Mouse (Mus musculus): ENCODE measurements around the gene Fam178b. TPM values are rescaled to one million over a fixed set of nuclear protein-coding genes. Genes with fewer than 3 reads are reported as not detected.

Gene Fam178b
- total and polyA plus RNA-seq, 3 experiments = not detected

GRCm38 (mm10) chr1:36519626-36520025 is 163.4 kb downstream of the Fam178b start:
- peaks cover 37% of the 10 kb centered on the region for H3K4me1 ChIP-seq (ENCODE audit: insufficient read depth, low read depth, low read length)
- ATAC-seq (ENCODE audit: extremely low read depth, insufficient number of reproducible peaks, low FRiP score, poor library complexity, severe bottlenecking) (no peak), DNase-seq (ENCODE audit: low spot score) (no peak)
- H3K9me3 ChIP-seq (replicated peaks) = no peaks in the 10 kb centered on the region
- H3K27me3 ChIP-seq (ENCODE audit: insufficient read depth, low read length) = no peaks in the 10 kb centered on the region
- H3K4me3 ChIP-seq (ENCODE audit: low read depth, low read length) = no peak overlapping the region
- H3K36me3 ChIP-seq (replicated peaks) = peaks cover 98% of the 10 kb centered on the region
- TF ChIP-seq GATA1 (IDR thresholded peaks at IDR 0.05; ENCODE audit: borderline replicate concordance, low read length) (no peak), POLR2AphosphoS5 (IDR thresholded peaks at IDR 0.05; ENCODE audit: insufficient replicate concordance, low read depth, low read length) (no peak), TAL1 (conservative IDR thresholded peaks at IDR 0.05; ENCODE audit: low read depth, low read length) (no peak)

- Histone ChIP-seq H3K4me3 (ENCODE audit: low read depth, low read length) (no peak overlapping the region), H3K4me1 (ENCODE audit: insufficient read depth, low read depth, low read length) (peaks cover 49% of the 10 kb centered on the region), H3K9me3 (replicated peaks) (no peaks in the 10 kb centered on the region), H3K27me3 (ENCODE audit: insufficient read depth, low read length) (no peaks in the 10 kb centered on the region), H3K36me3 (replicated peaks) (peaks cover 93% of the 10 kb centered on the region)
- no peak for ATAC-seq (ENCODE audit: extremely low read depth, insufficient number of reproducible peaks, low FRiP score, poor library complexity, severe bottlenecking)
- TF ChIP-seq TAL1 (conservative IDR thresholded peaks at IDR 0.05; ENCODE audit: low read depth, low read length) (no peak), POLR2AphosphoS5 (IDR thresholded peaks at IDR 0.05; ENCODE audit: insufficient replicate concordance, low read depth, low read length) (no peak), CTCF (IDR thresholded peaks at IDR 0.05; ENCODE audit: low read depth, low read length) (no peak)
- no peak for DNase-seq (ENCODE audit: low spot score)
Observed at GRCm38 (mm10) chr1:36518259-36518658, 164.7 kb downstream of the Fam178b start.

- peaks cover 52% of the 10 kb centered on the region for H3K36me3 ChIP-seq (replicated peaks)
- peaks cover 58% of the 10 kb centered on the region for H3K4me1 ChIP-seq (ENCODE audit: insufficient read depth, low read depth, low read length)
- TF ChIP-seq GATA2 (IDR thresholded peaks at IDR 0.05; ENCODE audit: borderline replicate concordance, low read depth, low read length) = no peak
- peak; percentile 47 for TF ChIP-seq CTCF (IDR thresholded peaks at IDR 0.05; ENCODE audit: low read depth, low read length)
- no peak for ATAC-seq (ENCODE audit: extremely low read depth, insufficient number of reproducible peaks, low FRiP score, poor library complexity, severe bottlenecking)
- no peak overlapping the region; the same call in 1 of the 2 replicates for H3K4me3 ChIP-seq (ENCODE audit: low read depth, low read length)
- H3K27me3 ChIP-seq (ENCODE audit: insufficient read depth, low read length) = no peaks in the 10 kb centered on the region
- DNase-seq (ENCODE audit: low spot score) = no peak
- no peaks in the 10 kb centered on the region for H3K9me3 ChIP-seq (replicated peaks)
Observed at GRCm38 (mm10) chr1:36513718-36514117, 169.3 kb downstream of the Fam178b start.

GRCm38 (mm10) chr1:36513310-36513709 is 169.7 kb downstream of the Fam178b start:
- no peak for ATAC-seq (ENCODE audit: extremely low read depth, insufficient number of reproducible peaks, low FRiP score, poor library complexity, severe bottlenecking)
- TF ChIP-seq TAL1 (conservative IDR thresholded peaks at IDR 0.05; ENCODE audit: low read depth, low read length) (no peak), POLR2AphosphoS5 (IDR thresholded peaks at IDR 0.05; ENCODE audit: insufficient replicate concordance, low read depth, low read length) (no peak), CTCF (IDR thresholded peaks at IDR 0.05; ENCODE audit: low read depth, low read length) (no peak), GATA1 (IDR thresholded peaks at IDR 0.05; ENCODE audit: borderline replicate concordance, low read length) (no peak), GATA2 (IDR thresholded peaks at IDR 0.05; ENCODE audit: borderline replicate concordance, low read depth, low read length) (no peak)
- H3K4me3 ChIP-seq (ENCODE audit: low read depth, low read length) = peak overlapping the region; percentile 84

GRCm38 (mm10) chr1:36512966-36513280 is 170.1 kb downstream of the Fam178b start:
- peaks cover 55% of the 10 kb centered on the region for H3K4me1 ChIP-seq (ENCODE audit: insufficient read depth, low read depth, low read length)
- H3K4me3 ChIP-seq (ENCODE audit: low read depth, low read length) = peak overlapping the region; percentile 84
- TF ChIP-seq POLR2AphosphoS5 (IDR thresholded peaks at IDR 0.05; ENCODE audit: insufficient replicate concordance, low read depth, low read length) (no peak), GATA1 (IDR thresholded peaks at IDR 0.05; ENCODE audit: borderline replicate concordance, low read length) (no peak), TAL1 (conservative IDR thresholded peaks at IDR 0.05; ENCODE audit: low read depth, low read length) (no peak), CTCF (IDR thresholded peaks at IDR 0.05; ENCODE audit: low read depth, low read length) (no peak), GATA2 (IDR thresholded peaks at IDR 0.05; ENCODE audit: borderline replicate concordance, low read depth, low read length) (no peak)
- H3K27me3 ChIP-seq (ENCODE audit: insufficient read depth, low read length) = no peaks in the 10 kb centered on the region
- H3K36me3 ChIP-seq (replicated peaks) = peaks cover 44% of the 10 kb centered on the region
- H3K9me3 ChIP-seq (replicated peaks) = no peaks in the 10 kb centered on the region
- no peak for DNase-seq (ENCODE audit: low spot score)
- ATAC-seq (ENCODE audit: extremely low read depth, insufficient number of reproducible peaks, low FRiP score, poor library complexity, severe bottlenecking) = no peak

More at GRCm38 (mm10) chr1:36513310-36513709, 169.7 kb downstream of the Fam178b start:
- Histone ChIP-seq H3K36me3 (replicated peaks) (peaks cover 48% of the 10 kb centered on the region), H3K9me3 (replicated peaks) (no peaks in the 10 kb centered on the region), H3K27me3 (ENCODE audit: insufficient read depth, low read length) (no peaks in the 10 kb centered on the region), H3K4me1 (ENCODE audit: insufficient read depth, low read depth, low read length) (peaks cover 55% of the 10 kb centered on the region)
- no peak for DNase-seq (ENCODE audit: low spot score)

Other genes starting within 250 kb of the Fam178b start
- 41.5 and 50.6 TPM in 2 replicates for gene Lman2l, start 237.9 kb downstream of the Fam178b start, total RNA-seq (2014; fragmentation: Nextera tagmentation)
- gene Lman2l, start 237.9 kb downstream of the Fam178b start, total RNA-seq (2017) = 6.0 and 6.5 TPM in 2 replicates
- gene Lman2l, start 237.9 kb downstream of the Fam178b start, polyA plus RNA-seq (2012) = 12.4 and 13.3 TPM in 2 replicates
- gene Cnnm4, start 211.6 kb downstream of the Fam178b start, total RNA-seq (2014; fragmentation: Nextera tagmentation) = 6.7 and 8.6 TPM in 2 replicates
- 3.9 and 4.5 TPM in 2 replicates for gene Cnnm4, start 211.6 kb downstream of the Fam178b start, total RNA-seq (2017)
- 2.4 and 3.1 TPM in 2 replicates for gene Cnnm4, start 211.6 kb downstream of the Fam178b start, polyA plus RNA-seq (2012)
- 22.2 and 28.2 TPM in 2 replicates for gene Cnnm3, start 171.3 kb downstream of the Fam178b start, total RNA-seq (2014; fragmentation: Nextera tagmentation)
- gene Cnnm3, start 171.3 kb downstream of the Fam178b start, total RNA-seq (2017) = 7.5 and 8.8 TPM in 2 replicates
- gene Cnnm3, start 171.3 kb downstream of the Fam178b start, polyA plus RNA-seq (2012) = 31.1 and 39.0 TPM in 2 replicates
- 12.0 and 14.2 TPM in 2 replicates for gene Ankrd23, start 146.3 kb downstream of the Fam178b start, total RNA-seq (2014; fragmentation: Nextera tagmentation)
- 14.8 and 16.6 TPM in 2 replicates for gene Ankrd23, start 146.3 kb downstream of the Fam178b start, total RNA-seq (2017)
- gene Ankrd23, start 146.3 kb downstream of the Fam178b start, polyA plus RNA-seq (2012) = 9.1 and 10.9 TPM in 2 replicates
- gene Gm42417, start 143.8 kb downstream of the Fam178b start, total RNA-seq (2014; fragmentation: Nextera tagmentation) = not detected in 2 replicates
- gene Gm42417, start 143.8 kb downstream of the Fam178b start, total RNA-seq (2017) = not detected in 2 replicates
- 0.15 and 0.25 TPM in 2 replicates for gene Gm42417, start 143.8 kb downstream of the Fam178b start, polyA plus RNA-seq (2012)
- 9.9 and 15.7 TPM in 2 replicates for gene Ankrd39, start 135.7 kb downstream of the Fam178b start, total RNA-seq (2014; fragmentation: Nextera tagmentation)
- gene Ankrd39, start 135.7 kb downstream of the Fam178b start, total RNA-seq (2017) = 11.9 and 12.3 TPM in 2 replicates
- 15.7 and 17.3 TPM in 2 replicates for gene Ankrd39, start 135.7 kb downstream of the Fam178b start, polyA plus RNA-seq (2012)
- not detected in 2 replicates for gene Sema4c, start 124.8 kb downstream of the Fam178b start, total RNA-seq (2014; fragmentation: Nextera tagmentation)
- 0.17 and 0.87 TPM in 2 replicates for gene Sema4c, start 124.8 kb downstream of the Fam178b start, total RNA-seq (2017)
- not detected in 2 replicates for gene Sema4c, start 124.8 kb downstream of the Fam178b start, polyA plus RNA-seq (2012)
- gene Cox5b, start 8.3 kb upstream of the Fam178b start, total RNA-seq (2014; fragmentation: Nextera tagmentation) = 295 and 316 TPM in 2 replicates
- gene Cox5b, start 8.3 kb upstream of the Fam178b start, total RNA-seq (2017) = 516 and 777 TPM in 2 replicates
- gene Cox5b, start 8.3 kb upstream of the Fam178b start, polyA plus RNA-seq (2012) = 1,994 and 2,669 TPM in 2 replicates
- gene 4933424G06Rik, start 27.0 kb upstream of the Fam178b start, total RNA-seq (2014; fragmentation: Nextera tagmentation) = 0.75 TPM in 1 of 2 replicates, not detected in the other
- gene 4933424G06Rik, start 27.0 kb upstream of the Fam178b start, total RNA-seq (2017) = 0.17 and 0.38 TPM in 2 replicates
- not detected in 2 replicates for gene 4933424G06Rik, start 27.0 kb upstream of the Fam178b start, polyA plus RNA-seq (2012)
- gene Actr1b, start 31.2 kb upstream of the Fam178b start, total RNA-seq (2014; fragmentation: Nextera tagmentation) = 50.8 and 54.1 TPM in 2 replicates
- 87.4 and 94.2 TPM in 2 replicates for gene Actr1b, start 31.2 kb upstream of the Fam178b start, total RNA-seq (2017)
- gene Actr1b, start 31.2 kb upstream of the Fam178b start, polyA plus RNA-seq (2012) = 66.2 and 68.0 TPM in 2 replicates
- gene Zap70, start 78.6 kb upstream of the Fam178b start, total RNA-seq (2014; fragmentation: Nextera tagmentation) = not detected in 2 replicates
- gene Zap70, start 78.6 kb upstream of the Fam178b start, total RNA-seq (2017) = not detected in 2 replicates
- gene Zap70, start 78.6 kb upstream of the Fam178b start, polyA plus RNA-seq (2012) = 0.08 TPM in 1 of 2 replicates, not detected in the other

Measured in G1E (cell line).